Mouse (Mus musculus): Measurements from ENCODE around the gene Etnk2. TPM values are rescaled to one million over a fixed set of nuclear protein-coding genes. Genes with fewer than 3 reads are reported as not detected.
A peak's percentile ranks its signal among the peaks of the same experiment; 100 is the strongest.

The Etnk2 gene
- 1.0 and 1.3 TPM in 2 replicates for polyA plus RNA-seq (2014; fragmentation: Nextera tagmentation; extraction: Ambion mirVana)

GRCm38 (mm10) chr1:133363276-133364021, at the start of gene Etnk2:
Gene Etnk2, plus strand, starts transcription at chr1:133363572.
- Histone ChIP-seq H3K4me2 (ENCODE audit: low read depth, severe bottlenecking) (peak within 1 kb of the TSS; percentile 72), H3K9ac (ENCODE audit: low read length) (peak within 1 kb of the TSS; percentile 60), H3K27me3 (ENCODE audit: control insufficient read depth, insufficient read depth, low read length) (peaks cover 16% of the 10 kb centered on the region), H3K27ac (replicated peaks; ENCODE audit: low read depth, low read length) (no peak within 1 kb of the TSS), H3K4me3 (ENCODE audit: low read depth, low read length) (peak within 1 kb of the TSS; percentile 35), H3K4me1 (ENCODE audit: control insufficient read depth, insufficient read depth, low read length) (peaks cover 19% of the 10 kb centered on the region), H3K9me3 (ENCODE audit: control insufficient read depth, low read length) (no peaks in the 10 kb centered on the region), H3K36me3 (ENCODE audit: control insufficient read depth, insufficient read depth, low read length) (no peaks in the 10 kb centered on the region)
- peak; percentile 89 for DNase-seq (ENCODE audit: low spot score)
- ATAC-seq (ENCODE audit: insufficient number of reproducible peaks, low FRiP score, low TSS enrichment, low read depth), result peak; percentile 50; the same call in 1 of the 2 replicates
- under 1% methylated on average over 50 of the region's 52 CpGs for WGBS

- no peak overlapping the region for H3K4me2 ChIP-seq (ENCODE audit: low read depth, severe bottlenecking)
- no peaks in the 10 kb centered on the region for H3K27me3 ChIP-seq (ENCODE audit: control insufficient read depth, insufficient read depth, low read length)
- WGBS, result 19% methylated on average over 8 of the region's 8 CpGs
- no peak for ATAC-seq (ENCODE audit: insufficient number of reproducible peaks, low FRiP score, low TSS enrichment, low read depth)
- DNase-seq (ENCODE audit: low spot score), result peak; percentile 76
- H3K36me3 ChIP-seq (ENCODE audit: control insufficient read depth, insufficient read depth, low read length), result no peaks in the 10 kb centered on the region
- H3K9ac ChIP-seq (ENCODE audit: low read length), result no peak overlapping the region
- H3K4me1 ChIP-seq (ENCODE audit: control insufficient read depth, insufficient read depth, low read length), result no peaks in the 10 kb centered on the region
- H3K27ac ChIP-seq (replicated peaks; ENCODE audit: low read depth, low read length), result no peak overlapping the region
- H3K4me3 ChIP-seq (ENCODE audit: low read depth, low read length), result no peak overlapping the region
- no peaks in the 10 kb centered on the region; the same call in 1 of the 2 replicates for H3K9me3 ChIP-seq (ENCODE audit: control insufficient read depth, low read length)
Measured at GRCm38 (mm10) chr1:133314364-133314763, 49.0 kb upstream of the Etnk2 start.

GRCm38 (mm10) chr1:133315775-133316174, 47.6 kb upstream of the Etnk2 start:
- DNase-seq (ENCODE audit: low spot score) (no peak), ATAC-seq (ENCODE audit: insufficient number of reproducible peaks, low FRiP score, low TSS enrichment, low read depth) (no peak)
- Histone ChIP-seq H3K27me3 (ENCODE audit: control insufficient read depth, insufficient read depth, low read length) (no peaks in the 10 kb centered on the region), H3K9ac (ENCODE audit: low read length) (no peak overlapping the region), H3K4me3 (ENCODE audit: low read depth, low read length) (no peak overlapping the region), H3K36me3 (ENCODE audit: control insufficient read depth, insufficient read depth, low read length) (no peaks in the 10 kb centered on the region), H3K4me1 (ENCODE audit: control insufficient read depth, insufficient read depth, low read length) (no peaks in the 10 kb centered on the region), H3K27ac (replicated peaks; ENCODE audit: low read depth, low read length) (no peak overlapping the region), H3K9me3 (ENCODE audit: control insufficient read depth, low read length) (no peaks in the 10 kb centered on the region; the same call in 1 of the 2 replicates), H3K4me2 (ENCODE audit: low read depth, severe bottlenecking) (no peak overlapping the region)
- WGBS, result 84% methylated on average over 6 of the region's 6 CpGs

- Histone ChIP-seq H3K4me1 (ENCODE audit: control insufficient read depth, insufficient read depth, low read length) (no peaks in the 10 kb centered on the region), H3K4me2 (ENCODE audit: low read depth, severe bottlenecking) (no peak overlapping the region), H3K36me3 (ENCODE audit: control insufficient read depth, insufficient read depth, low read length) (no peaks in the 10 kb centered on the region), H3K4me3 (ENCODE audit: low read depth, low read length) (no peak overlapping the region), H3K27me3 (ENCODE audit: control insufficient read depth, insufficient read depth, low read length) (no peaks in the 10 kb centered on the region), H3K9me3 (ENCODE audit: control insufficient read depth, low read length) (no peaks in the 10 kb centered on the region; the same call in 1 of the 2 replicates), H3K27ac (replicated peaks; ENCODE audit: low read depth, low read length) (no peak overlapping the region), H3K9ac (ENCODE audit: low read length) (no peak overlapping the region)
- no peak for ATAC-seq (ENCODE audit: insufficient number of reproducible peaks, low FRiP score, low TSS enrichment, low read depth)
- no peak for DNase-seq (ENCODE audit: low spot score)
- WGBS, result 80% methylated on average over 4 of the region's 4 CpGs
Measured at GRCm38 (mm10) chr1:133316577-133316976, 46.8 kb upstream of the Etnk2 start.

GRCm38 (mm10) chr1:133317149-133317548, 46.2 kb upstream of the Etnk2 start:
- Histone ChIP-seq H3K9me3 (ENCODE audit: control insufficient read depth, low read length) (no peaks in the 10 kb centered on the region; the same call in 1 of the 2 replicates), H3K27me3 (ENCODE audit: control insufficient read depth, insufficient read depth, low read length) (no peaks in the 10 kb centered on the region), H3K4me1 (ENCODE audit: control insufficient read depth, insufficient read depth, low read length) (no peaks in the 10 kb centered on the region), H3K27ac (replicated peaks; ENCODE audit: low read depth, low read length) (no peak overlapping the region), H3K4me3 (ENCODE audit: low read depth, low read length) (no peak overlapping the region), H3K4me2 (ENCODE audit: low read depth, severe bottlenecking) (no peak overlapping the region), H3K9ac (ENCODE audit: low read length) (no peak overlapping the region), H3K36me3 (ENCODE audit: control insufficient read depth, insufficient read depth, low read length) (no peaks in the 10 kb centered on the region)
- ATAC-seq (ENCODE audit: insufficient number of reproducible peaks, low FRiP score, low TSS enrichment, low read depth), result no peak
- 73% methylated on average over 1 of the region's 1 CpGs for WGBS
- DNase-seq (ENCODE audit: low spot score), result no peak

GRCm38 (mm10) chr1:133321267-133321925, 42.0 kb upstream of the Etnk2 start, which contains the start of gene Kiss1:
Gene Kiss1, plus strand, starts transcription at chr1:133321875.
- Histone ChIP-seq H3K36me3 (ENCODE audit: control insufficient read depth, insufficient read depth, low read length) (no peaks in the 10 kb centered on the region), H3K4me3 (ENCODE audit: low read depth, low read length) (no peak within 1 kb of the TSS), H3K27ac (replicated peaks; ENCODE audit: low read depth, low read length) (no peak within 1 kb of the TSS), H3K4me1 (ENCODE audit: control insufficient read depth, insufficient read depth, low read length) (no peaks in the 10 kb centered on the region), H3K4me2 (ENCODE audit: low read depth, severe bottlenecking) (no peak within 1 kb of the TSS), H3K9ac (ENCODE audit: low read length) (no peak within 1 kb of the TSS), H3K9me3 (ENCODE audit: control insufficient read depth, low read length) (no peaks in the 10 kb centered on the region; the same call in 1 of the 2 replicates), H3K27me3 (ENCODE audit: control insufficient read depth, insufficient read depth, low read length) (no peaks in the 10 kb centered on the region)
- DNase-seq (ENCODE audit: low spot score) (no peak), ATAC-seq (ENCODE audit: insufficient number of reproducible peaks, low FRiP score, low TSS enrichment, low read depth) (no peak)
- WGBS, result 88% methylated on average over 13 of the region's 13 CpGs

GRCm38 (mm10) chr1:133323333-133323732, 40.0 kb upstream of the Etnk2 start:
- WGBS, result 43% methylated on average over 5 of the region's 5 CpGs
- H3K9me3 ChIP-seq (ENCODE audit: control insufficient read depth, low read length), result no peaks in the 10 kb centered on the region; the same call in 1 of the 2 replicates
- H3K4me2 ChIP-seq (ENCODE audit: low read depth, severe bottlenecking), result no peak overlapping the region
- H3K27me3 ChIP-seq (ENCODE audit: control insufficient read depth, insufficient read depth, low read length), result no peaks in the 10 kb centered on the region
- no peak overlapping the region for H3K27ac ChIP-seq (replicated peaks; ENCODE audit: low read depth, low read length)
- DNase-seq (ENCODE audit: low spot score) (no peak), ATAC-seq (ENCODE audit: insufficient number of reproducible peaks, low FRiP score, low TSS enrichment, low read depth) (no peak)
- no peak overlapping the region for H3K4me3 ChIP-seq (ENCODE audit: low read depth, low read length)
- H3K9ac ChIP-seq (ENCODE audit: low read length), result no peak overlapping the region; the same call in 1 of the 2 replicates
- no peaks in the 10 kb centered on the region for H3K36me3 ChIP-seq (ENCODE audit: control insufficient read depth, insufficient read depth, low read length)
- no peaks in the 10 kb centered on the region for H3K4me1 ChIP-seq (ENCODE audit: control insufficient read depth, insufficient read depth, low read length)

GRCm38 (mm10) chr1:133325951-133326350, 37.4 kb upstream of the Etnk2 start:
- H3K4me3 ChIP-seq (ENCODE audit: low read depth, low read length), result no peak overlapping the region
- 80% methylated on average over 8 of the region's 8 CpGs for WGBS

More at GRCm38 (mm10) chr1:133325951-133326350, 37.4 kb upstream of the Etnk2 start:
- Histone ChIP-seq H3K4me2 (ENCODE audit: low read depth, severe bottlenecking) (no peak overlapping the region), H3K4me1 (ENCODE audit: control insufficient read depth, insufficient read depth, low read length) (no peaks in the 10 kb centered on the region), H3K36me3 (ENCODE audit: control insufficient read depth, insufficient read depth, low read length) (no peaks in the 10 kb centered on the region), H3K9me3 (ENCODE audit: control insufficient read depth, low read length) (no peaks in the 10 kb centered on the region), H3K27me3 (ENCODE audit: control insufficient read depth, insufficient read depth, low read length) (peaks cover 15% of the 10 kb centered on the region), H3K9ac (ENCODE audit: low read length) (no peak overlapping the region), H3K27ac (replicated peaks; ENCODE audit: low read depth, low read length) (no peak overlapping the region)
- ATAC-seq (ENCODE audit: insufficient number of reproducible peaks, low FRiP score, low TSS enrichment, low read depth) (no peak), DNase-seq (ENCODE audit: low spot score) (no peak)

Data from limb, embryonic 11.5 days (tissue).